Mouse (Mus musculus): ENCODE data around the gene Pfas.
"Not testable (repeated sequence)": the region's sequence is repeated elsewhere in the genome, so short reads cannot be mapped to it uniquely, and the experiment has no call there.

Gene Pfas

DNA sequence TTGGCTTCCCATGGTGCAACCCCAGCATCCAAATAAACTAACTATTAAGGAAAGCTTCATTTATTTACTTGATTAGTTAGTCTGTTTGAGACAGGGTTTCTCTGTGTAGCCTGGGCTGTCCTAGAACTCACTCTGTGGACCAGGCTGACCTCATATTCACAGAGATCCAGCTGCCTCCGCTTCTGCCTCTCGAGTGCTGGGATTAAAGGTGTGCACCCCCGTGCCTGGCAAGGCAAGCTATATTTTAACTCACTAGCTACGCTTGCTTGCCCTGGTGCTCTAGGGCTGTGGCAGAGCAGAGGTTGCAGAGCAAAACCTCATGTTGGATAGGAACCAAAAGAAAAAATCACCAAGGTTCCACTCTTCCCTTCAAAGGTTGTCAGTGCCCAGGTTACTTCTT is 67.7 kb downstream of the Pfas start:
- DNase-seq (ENCODE audit: low spot score), result no peak

GRCm38 (mm10) chr11:68939451-68940304 is 68.6 kb downstream of the Pfas start:
- peak; percentile 96 for DNase-seq (ENCODE audit: low spot score)

DNA sequence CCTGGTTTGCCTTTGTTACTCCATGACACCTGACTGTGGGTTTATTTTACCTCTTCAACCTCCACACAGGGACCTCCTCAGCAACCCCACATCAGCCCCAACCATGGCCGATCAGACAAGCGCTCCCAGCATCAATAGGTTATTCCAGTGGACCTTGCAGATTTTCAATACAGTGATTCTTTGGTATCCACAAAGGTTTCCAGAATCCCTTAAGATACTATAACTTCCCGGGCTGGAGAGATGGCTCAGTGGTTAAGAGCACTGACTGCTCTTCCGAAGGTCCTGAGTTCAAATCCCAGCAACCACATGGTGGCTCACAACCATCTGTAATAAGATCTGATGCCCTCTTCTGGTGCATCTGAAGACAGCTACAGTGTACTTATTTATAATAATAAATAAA is 71.3 kb downstream of the Pfas start:
- not testable (repeated sequence) for DNase-seq (ENCODE audit: low spot score)
